Mouse (Mus musculus) cerebellum, adult 11-12 months (tissue): ENCODE data around the gene Cox5b.
"Not testable (repeated sequence)": the region's sequence is repeated elsewhere in the genome, so short reads cannot be mapped to it uniquely, and the experiment has no call there.

ENCODE experiments used
- DNase-seq: peaks from one replicate; pipeline ENCODE4 v3.0.0; 2022

Cox5b gene

GRCm38 (mm10) chr1:36691271-36692155 is at the start of gene Cox5b:
Cox5b (plus strand) TSS chr1:36691449.
- peak; percentile 98 for DNase-seq

GRCm38 (mm10) chr1:36643957-36644614 is 47.2 kb upstream of the Cox5b start:
- DNase-seq: no peak

GRCm38 (mm10) chr1:36644615-36645007 is 46.6 kb upstream of the Cox5b start:
- DNase-seq: no peak

GRCm38 (mm10) chr1:36646285-36646684 is 45.0 kb upstream of the Cox5b start:
- no peak for DNase-seq

GRCm38 (mm10) chr1:36647631-36648030 is 43.6 kb upstream of the Cox5b start:
- DNase-seq: no peak

GRCm38 (mm10) chr1:36655039-36655438 is 36.2 kb upstream of the Cox5b start:
- DNase-seq: no peak

GRCm38 (mm10) chr1:36656233-36656632 is 35.0 kb upstream of the Cox5b start:
- DNase-seq: no peak

- DNase-seq: no peak
Observed at GRCm38 (mm10) chr1:36657658-36658415, 33.4 kb upstream of the Cox5b start.

- DNase-seq: no peak
Observed at GRCm38 (mm10) chr1:36658621-36659399, 32.4 kb upstream of the Cox5b start.

- DNase-seq: peak; percentile 43
Observed at GRCm38 (mm10) chr1:36664457-36664856, 26.8 kb upstream of the Cox5b start.

GRCm38 (mm10) chr1:36665165-36665723 is 26.0 kb upstream of the Cox5b start:
- DNase-seq: no peak

GRCm38 (mm10) chr1:36665934-36666333 is 25.3 kb upstream of the Cox5b start:
- no peak for DNase-seq

GRCm38 (mm10) chr1:36668007-36668406 is 23.2 kb upstream of the Cox5b start:
- not testable (repeated sequence) for DNase-seq

GRCm38 (mm10) chr1:36670256-36670655 is 21.0 kb upstream of the Cox5b start:
- DNase-seq: no peak

GRCm38 (mm10) chr1:36671260-36671659 is 20.0 kb upstream of the Cox5b start:
- DNase-seq: no peak

- no peak for DNase-seq
Observed at GRCm38 (mm10) chr1:36672648-36673350, 18.4 kb upstream of the Cox5b start.

- DNase-seq: no peak
Observed at GRCm38 (mm10) chr1:36674936-36675335, 16.3 kb upstream of the Cox5b start.

- DNase-seq: no peak
Observed at GRCm38 (mm10) chr1:36680893-36681292, 10.4 kb upstream of the Cox5b start.

GRCm38 (mm10) chr1:36682620-36683355 is 8.5 kb upstream of the Cox5b start, which contains the start of gene Fam178b:
Fam178b (minus strand) TSS chr1:36683183.
- DNase-seq: no peak

- DNase-seq: peak; percentile 74
Observed at GRCm38 (mm10) chr1:36683810-36684467, 7.3 kb upstream of the Cox5b start.
